Mouse (Mus musculus) spleen, postnatal 10 days (tissue): ENCODE measurements around the gene Tstd2.

Source experiments
- DNase-seq, 2 experiments: peaks; one replicate each; pipeline ENCODE4 v3.0.0; 2021 to 2022; ENCODE audit warnings: low spot score in 2 of 2

The Tstd2 gene

DNA sequence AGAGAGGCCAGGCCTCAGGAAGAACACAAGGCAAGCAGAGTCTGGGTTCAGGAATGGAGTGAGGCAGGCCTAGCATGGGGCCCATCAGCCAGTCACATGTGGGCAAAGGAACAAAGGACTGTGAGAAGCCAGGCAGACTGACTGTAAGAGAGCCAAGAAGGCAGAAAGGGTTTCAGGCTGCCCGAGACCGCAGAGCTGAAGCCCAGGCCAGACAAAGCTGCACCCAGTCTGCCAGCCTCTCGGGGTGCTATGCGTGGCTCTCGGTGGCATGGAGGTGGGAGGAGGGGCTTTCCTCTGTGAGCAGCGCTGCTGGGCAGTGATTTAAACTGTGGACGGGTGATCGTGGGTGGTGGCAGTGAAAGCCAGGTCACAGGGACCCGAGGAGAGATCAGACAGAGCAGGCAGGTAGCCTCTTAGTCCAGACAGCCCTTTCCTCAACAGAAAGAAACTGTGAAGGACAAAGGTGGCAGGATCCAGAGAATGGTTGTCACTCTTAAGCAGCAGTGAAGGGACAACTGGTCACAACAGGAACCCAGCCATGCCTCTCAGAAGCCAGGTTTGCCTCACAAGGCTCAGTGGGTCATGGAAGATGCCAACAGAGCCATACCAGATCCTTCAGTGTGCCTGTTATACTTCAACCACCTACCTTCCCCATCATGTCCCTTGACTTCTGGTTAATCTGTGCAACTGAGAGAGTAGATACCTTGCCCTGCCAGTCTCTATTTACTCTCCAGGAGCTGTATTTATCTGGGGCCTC is 53.9 kb downstream of the Tstd2 start:
- no peak for DNase-seq

DNA sequence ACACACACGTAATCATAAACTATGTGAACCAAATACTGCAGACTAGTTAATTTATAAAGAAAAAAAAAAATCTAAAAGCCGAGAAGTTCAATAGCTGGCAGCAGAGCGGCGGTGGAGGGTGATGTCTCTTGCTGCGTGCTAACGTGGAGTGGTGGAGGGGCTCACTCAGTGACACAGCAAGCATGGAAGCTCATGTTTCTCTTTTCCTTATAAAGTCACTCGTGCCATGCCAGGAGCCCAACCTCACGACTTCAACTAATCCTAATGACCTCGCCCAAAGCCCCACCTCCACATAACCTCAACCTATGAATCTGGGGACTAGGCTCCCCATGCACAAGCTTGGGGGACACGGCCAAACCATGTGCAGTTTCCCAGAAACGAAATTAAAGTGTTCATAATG is 55.9 kb downstream of the Tstd2 start:
- no peak for DNase-seq

DNA sequence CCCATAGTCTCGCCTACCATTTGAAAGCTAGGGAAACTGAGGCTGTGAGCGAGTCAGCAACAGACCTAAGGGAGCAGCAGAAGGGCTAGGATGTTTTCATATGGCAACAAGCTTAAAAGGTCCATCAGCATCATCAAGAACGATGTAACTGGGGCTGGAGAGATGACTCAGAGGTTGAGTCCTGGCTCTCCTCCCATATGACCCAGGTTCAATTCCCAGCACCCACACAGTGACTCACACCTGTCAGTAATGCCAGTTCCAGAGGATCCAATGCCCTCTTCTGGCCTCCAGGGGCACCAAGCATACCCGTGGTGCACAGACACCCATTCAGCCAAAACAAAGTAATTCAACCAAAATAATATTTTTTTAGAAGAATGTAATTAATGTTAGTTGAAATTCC is 58.2 kb downstream of the Tstd2 start:
- DNase-seq: no peak

DNA sequence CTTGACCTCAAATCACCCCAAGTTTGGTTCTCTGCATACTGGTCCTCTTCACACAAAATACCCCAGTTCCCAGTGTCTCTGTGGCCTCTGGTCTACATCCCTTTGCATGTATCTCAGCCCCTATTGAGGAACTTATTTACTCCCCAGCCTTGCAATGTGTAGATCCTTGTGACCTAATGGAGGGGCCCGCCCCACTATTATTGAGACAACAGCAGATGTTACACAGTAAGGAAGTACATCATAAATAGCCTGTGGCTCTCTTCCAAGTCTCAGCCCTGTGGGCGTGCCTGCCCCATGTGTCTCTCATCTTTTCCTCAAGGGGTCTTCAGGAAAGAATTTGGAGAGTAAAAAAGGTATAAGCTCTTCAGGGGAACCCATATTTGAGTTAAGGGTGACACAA is 61.6 kb downstream of the Tstd2 start:
- DNase-seq: no peak

DNA sequence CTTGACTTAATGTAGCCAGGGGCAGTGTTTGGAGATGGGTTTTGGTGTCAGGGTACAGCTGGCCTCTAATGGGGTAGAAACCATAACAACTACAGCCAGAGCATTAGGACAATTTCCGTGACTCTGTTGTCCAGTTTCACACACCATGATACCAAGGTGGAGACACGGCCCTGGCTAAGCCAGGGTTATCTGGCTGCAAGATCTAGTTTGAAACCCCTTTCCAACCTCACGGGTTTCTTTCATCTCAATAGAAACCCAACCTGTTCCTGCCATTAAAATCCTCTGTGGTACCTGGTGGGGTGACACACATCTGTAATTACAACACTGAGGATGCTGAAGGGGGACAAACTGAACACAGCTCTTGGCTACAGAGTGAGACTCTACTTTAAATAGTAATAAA is 62.8 kb downstream of the Tstd2 start:
- DNase-seq: no peak

DNA sequence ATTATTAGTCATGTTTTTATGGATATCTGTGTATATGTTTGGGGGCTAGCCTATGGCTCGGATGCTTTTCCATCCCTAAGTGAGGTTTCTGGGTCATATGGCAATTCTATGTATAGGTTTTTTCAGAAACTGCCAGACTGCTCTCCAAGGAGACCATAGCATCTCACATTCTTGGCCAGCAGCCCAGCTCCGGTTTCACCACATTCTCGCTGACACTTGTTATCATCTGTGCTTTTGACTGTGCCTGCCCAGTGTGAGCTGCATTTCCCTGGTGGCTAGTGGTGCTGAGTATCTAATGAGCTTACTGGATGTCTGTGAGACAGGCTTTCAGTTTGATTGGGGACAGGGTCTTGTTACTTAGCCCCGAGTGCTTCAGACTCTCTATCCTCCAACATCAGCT is 64.8 kb downstream of the Tstd2 start:
- no peak for DNase-seq

DNA sequence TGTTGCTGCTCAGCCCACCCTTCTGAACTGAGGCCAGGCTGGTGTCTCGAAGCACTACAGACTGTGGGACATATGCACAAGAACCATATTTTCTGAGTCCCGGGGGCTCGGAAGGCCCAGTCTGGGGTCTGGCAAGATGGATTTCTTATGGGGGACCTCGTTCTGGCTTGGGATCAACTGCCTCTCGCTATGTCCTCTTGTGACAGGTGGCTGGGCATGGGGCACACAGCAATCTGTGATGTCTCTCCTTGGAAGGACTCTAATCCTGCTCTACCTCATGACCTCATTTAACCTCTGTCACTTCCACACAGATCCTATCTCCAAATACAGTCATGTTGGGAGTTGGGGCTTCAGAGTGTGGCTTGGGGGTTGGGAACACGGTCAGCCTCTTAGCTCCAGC is 65.9 kb downstream of the Tstd2 start:
- no peak for DNase-seq

DNA sequence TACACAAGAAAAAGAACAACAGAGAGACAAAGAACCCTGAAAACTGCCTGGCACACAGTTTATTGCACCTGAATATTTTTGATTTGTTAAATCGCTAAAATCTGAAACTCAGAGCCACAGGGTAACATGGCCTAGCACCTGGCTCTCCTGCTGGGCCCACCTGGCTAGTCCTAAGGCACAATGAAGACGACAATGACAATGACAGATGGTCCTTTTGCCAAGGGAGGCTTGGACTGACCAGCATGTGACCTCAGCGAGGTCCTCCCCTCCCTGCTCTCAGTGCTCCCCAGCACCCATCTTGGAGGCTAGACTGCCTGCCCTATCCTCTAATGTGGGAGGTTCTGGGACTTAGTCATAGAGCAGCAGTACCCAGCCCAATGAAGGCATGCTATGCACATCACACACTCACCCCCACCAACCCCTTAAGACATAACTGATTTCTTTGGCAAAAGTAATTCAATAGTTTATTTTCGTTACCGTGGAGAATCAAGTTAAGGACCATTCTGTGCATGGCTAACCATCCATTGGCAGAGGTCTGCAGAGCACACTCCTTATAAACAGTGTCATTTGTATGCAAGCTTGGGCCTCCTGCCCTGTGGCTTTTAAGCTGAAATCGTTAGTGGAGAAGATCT is 68.5 kb downstream of the Tstd2 start:
- DNase-seq: no peak

DNA sequence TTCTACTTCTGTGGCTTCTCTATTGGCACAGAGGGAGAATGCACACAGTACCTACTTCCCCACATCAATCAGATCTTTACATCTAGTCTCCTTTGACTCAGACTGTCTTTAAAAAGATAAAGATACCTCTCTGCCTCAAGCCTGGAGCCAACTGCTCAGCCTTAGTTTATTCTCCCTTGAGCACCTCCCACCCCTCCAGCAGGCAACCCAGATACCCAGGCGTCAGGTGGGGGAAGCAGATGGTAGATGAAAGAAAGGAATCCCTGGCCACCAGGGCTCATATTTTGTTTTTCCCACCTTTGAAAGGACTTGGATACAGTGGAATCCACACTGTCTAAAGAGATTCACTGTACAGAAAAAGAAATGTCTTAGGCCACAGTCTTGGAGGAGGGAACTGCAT is 69.9 kb downstream of the Tstd2 start:
- DNase-seq: no peak

DNA sequence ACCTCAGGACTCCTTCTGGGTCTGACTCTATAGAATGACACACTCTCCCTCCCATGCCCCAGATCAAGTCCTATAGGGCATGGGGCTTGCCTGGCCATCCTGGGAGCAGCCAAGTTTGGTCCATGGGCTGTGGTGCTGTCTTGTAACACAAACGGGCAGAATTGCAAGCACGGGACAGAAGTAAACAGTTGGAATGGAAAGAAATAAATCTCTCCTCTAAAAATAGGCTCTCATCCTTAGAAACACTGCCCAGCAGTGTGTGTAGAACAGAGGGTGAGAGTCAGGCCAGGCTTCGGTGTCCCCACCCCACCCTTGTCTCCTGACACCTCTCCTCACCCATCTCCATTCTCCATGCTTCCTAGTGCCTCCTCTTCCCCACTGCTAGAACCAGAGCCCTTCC is 70.4 kb downstream of the Tstd2 start:
- no peak for DNase-seq

DNA sequence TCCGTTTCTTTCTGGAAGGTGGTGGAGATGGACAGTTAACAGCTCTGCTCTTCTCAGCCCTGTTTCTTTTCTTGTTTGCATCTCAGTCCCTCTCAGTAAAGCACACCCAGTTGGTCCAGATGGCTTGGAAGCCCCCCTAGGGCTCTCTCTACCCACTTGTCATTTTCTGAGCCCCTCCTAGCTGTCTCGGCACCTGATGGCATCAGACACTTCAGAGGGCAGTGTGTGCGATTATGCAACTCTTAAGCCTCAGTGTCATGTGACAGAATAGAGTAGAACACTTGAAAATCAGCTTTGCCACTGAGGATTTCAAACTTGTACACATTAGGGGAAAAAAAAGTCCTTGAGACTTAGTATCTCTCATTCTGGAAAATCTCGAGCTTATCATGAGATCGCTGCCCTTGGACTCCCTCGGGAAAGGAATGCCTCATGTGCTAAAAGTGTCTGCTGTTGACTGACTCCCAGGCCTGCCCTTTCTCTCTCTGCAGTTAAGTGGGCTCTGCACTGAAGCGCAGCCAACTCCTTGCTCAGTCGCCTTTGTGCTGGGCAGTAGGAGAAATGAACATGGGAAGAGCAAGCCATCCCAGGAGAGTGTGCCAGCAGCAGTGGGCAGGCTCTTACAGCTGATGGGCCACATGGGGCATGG is 72.7 kb downstream of the Tstd2 start:
- no peak for DNase-seq

DNA sequence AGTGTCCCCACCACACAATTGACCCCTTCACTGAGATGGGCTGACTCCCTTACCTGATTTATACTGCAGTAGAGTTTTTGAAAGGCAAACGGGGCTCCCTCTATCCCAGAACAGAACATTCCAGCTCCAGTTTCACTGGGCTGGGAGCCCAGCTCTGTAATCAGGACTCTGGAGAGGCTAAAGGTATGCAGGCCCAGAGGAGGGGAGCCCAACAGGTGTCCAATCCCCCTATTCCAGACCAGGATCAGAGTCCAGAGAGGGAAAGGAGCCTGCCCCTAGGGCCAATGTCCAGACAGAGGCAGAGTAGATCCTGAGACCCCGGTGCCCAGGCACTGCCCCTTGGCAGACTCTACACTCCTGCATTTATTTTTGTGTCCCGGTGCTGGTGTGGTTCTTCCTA is 73.5 kb downstream of the Tstd2 start:
- DNase-seq: no peak
